8 mouse cellular contexts compared by ENCODE assay signal in the genomic region with DNA sequence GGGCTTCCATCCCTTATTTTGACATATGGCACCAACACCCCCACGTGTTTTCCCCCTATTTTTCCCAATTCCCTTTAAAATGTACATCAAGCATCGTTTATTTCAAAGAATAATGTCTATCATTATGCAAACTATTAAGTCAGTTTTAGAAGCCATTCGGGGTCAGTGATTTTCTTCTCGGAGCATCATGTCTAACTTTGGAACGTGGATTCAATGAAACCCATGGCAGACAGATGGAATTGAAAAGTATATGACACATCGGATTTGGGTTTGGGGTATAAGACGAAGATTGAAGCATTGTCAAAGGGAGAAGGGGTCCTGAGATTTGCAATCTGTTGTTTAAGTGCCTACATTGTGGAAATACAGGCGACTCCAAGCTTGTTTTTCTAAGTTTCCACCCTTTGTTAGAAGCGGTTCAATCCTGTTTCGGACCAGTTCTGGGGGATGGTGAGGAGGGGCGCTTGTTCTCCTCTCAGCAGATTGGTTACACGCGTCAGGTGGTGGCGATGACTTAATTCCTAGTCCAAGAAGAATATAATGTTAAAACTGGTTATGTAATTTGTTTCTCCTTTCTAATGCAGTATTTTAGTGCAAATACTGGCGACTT. TPM values are rescaled to one million over a fixed set of nuclear protein-coding genes. Genes with fewer than 3 reads are reported as not detected.
DNase-seq lines count a peak whose midpoint lies in the region; ATAC-seq and TF ChIP-seq lines count a peak whose summit lies in the region.

No protein-coding gene starts in this region.

- ATAC-seq in forebrain, postnatal 0 days: peak; percentile 39
- peak; percentile 30 to 43 for ATAC-seq in hematopoietic stem cell, adult 5-6 weeks (replicated peaks in 1 of 2; ENCODE audit: insufficient read depth in 1 of 2, low FRiP score in 2 of 2, low TSS enrichment in 1 of 2, low read depth in 1 of 2, poor library complexity in 2 of 2, severe bottlenecking in 2 of 2)
- ATAC-seq in lung, embryonic 15.5 days (ENCODE audit: borderline replicate concordance, extremely low read depth, low FRiP score, low TSS enrichment): no peak

- no peaks in the 10 kb centered on the region for H3K9me3 ChIP-seq in ES-E14 (ENCODE audit: control insufficient read depth, insufficient read depth, low read depth, low read length)
- no peaks in the 10 kb centered on the region for H3K9me3 ChIP-seq in forebrain, postnatal 0 days (ENCODE audit: low read length)
- no peaks in the 10 kb centered on the region for H3K9me3 ChIP-seq in lung, embryonic 15.5 days

- peaks cover 2% of the 10 kb centered on the region for H3K36me3 ChIP-seq in ES-E14 (ENCODE audit: control insufficient read depth, insufficient read depth, low read length, poor library complexity, severe bottlenecking)
- peaks cover 4% of the 10 kb centered on the region for H3K36me3 ChIP-seq in forebrain, postnatal 0 days (ENCODE audit: insufficient read depth)
- H3K36me3 ChIP-seq in lung, embryonic 15.5 days: peaks cover 12% of the 10 kb centered on the region

- no peak for TF ChIP-seq CTCF in cerebellum, adult 2 months (IDR thresholded peaks at IDR 0.05; ENCODE audit: borderline replicate concordance, insufficient read depth, low read depth, low read length)
- TF ChIP-seq CTCF in forebrain, postnatal 0 days (IDR thresholded peaks at IDR 0.05; ENCODE audit: low read depth): no peak

- peak overlapping the region; percentile 100; the same call in 1 of the 2 replicates for H3K27ac ChIP-seq in ES-E14 (ENCODE audit: insufficient read depth, low read depth, low read length, poor library complexity, severe bottlenecking)
- peak overlapping the region; percentile 19; the same call in 1 of the 2 replicates for H3K27ac ChIP-seq in cerebellum, adult 2 months (ENCODE audit: insufficient read depth, low read length)
- H3K27ac ChIP-seq in forebrain, postnatal 0 days (ENCODE audit: low read depth, low read length): peak overlapping the region; percentile 100
- peak overlapping the region; percentile 100 for H3K27ac ChIP-seq in lung, embryonic 15.5 days

- in situ Hi-C loops in ES-E14 (cut with MboI; ENCODE audit: low sequenced_read_pairs in 2 of 2, unreplicated experiment in 2 of 2): loop anchor here (5.0 to 25.0 kb wide), 2 partner anchors 268 to 278 kb away; no protein-coding TSS in a partner anchor

- no peaks in the 10 kb centered on the region for H3K27me3 ChIP-seq in cerebellum, adult 2 months (ENCODE audit: control insufficient read depth, insufficient read depth, low read length)
- H3K27me3 ChIP-seq in forebrain, postnatal 0 days (ENCODE audit: insufficient read depth, low read length): no peaks in the 10 kb centered on the region
- H3K27me3 ChIP-seq in lung, embryonic 15.5 days: no peaks in the 10 kb centered on the region

- peak overlapping the region; percentile 89; the same call in 1 of the 2 replicates for H3K9ac ChIP-seq in ES-E14 (ENCODE audit: insufficient read depth, low read depth, low read length, poor library complexity, severe bottlenecking)
- H3K9ac ChIP-seq in forebrain, postnatal 0 days: peak overlapping the region; percentile 99
- H3K9ac ChIP-seq in lung, embryonic 15.5 days: peak overlapping the region; percentile 99

- peak; percentile 78 for DNase-seq in ES-E14 (ENCODE audit: low read depth, low spot score)
- peak; percentile 52 to 72 for DNase-seq in cerebellum, adult 2 months
- peak; percentile 93 for DNase-seq in forebrain, postnatal 0 days
- DNase-seq in layer of hippocampus, adult 9-10 months (ENCODE audit: low spot score): peak; percentile 71
- peak; percentile 29 for DNase-seq in ovary, adult 18-20 months (ENCODE audit: low spot score)
- peak; percentile 34 to 37 for DNase-seq in thymus, postnatal 10 days (ENCODE audit: low spot score in 2 of 2)

- H3K4me2 ChIP-seq in forebrain, postnatal 0 days (ENCODE audit: low read depth): peak overlapping the region; percentile 61
- peak overlapping the region; percentile 56 for H3K4me2 ChIP-seq in lung, embryonic 15.5 days

- H3K4me1 ChIP-seq in ES-E14 (ENCODE audit: control insufficient read depth in 2 of 2, insufficient read depth in 2 of 2, low read length in 2 of 2, poor library complexity in 1 of 2): peaks cover 0 to 4% of the 10 kb centered on the region in 2 experiments; a peak in 1 of 4 replicates
- H3K4me1 ChIP-seq in cerebellum, adult 2 months (ENCODE audit: control insufficient read depth, insufficient read depth, low read length): no peaks in the 10 kb centered on the region
- 0 out of 2 replicates have a peak, but pooled peaks cover 7% of the 10 kb centered on the region for H3K4me1 ChIP-seq in forebrain, postnatal 0 days (ENCODE audit: insufficient read depth)
- H3K4me1 ChIP-seq in lung, embryonic 15.5 days: peaks cover 6% of the 10 kb centered on the region

- under 1% methylated on average over 15 of the region's 15 CpGs for WGBS in cerebellum, adult 2 months
- under 1% methylated on average over 15 of the region's 15 CpGs for WGBS in forebrain, postnatal 0 days
- under 1% methylated on average over 15 of the region's 15 CpGs for WGBS in lung, embryonic 15.5 days

- peak overlapping the region; percentile 61 to 79 for H3K4me3 ChIP-seq in ES-E14 (ENCODE audit: insufficient read depth in 1 of 2, low read depth in 1 of 2, low read length in 2 of 2, poor library complexity in 1 of 2, severe bottlenecking in 1 of 2)
- H3K4me3 ChIP-seq in cerebellum, adult 2 months (replicated peaks; ENCODE audit: insufficient read depth, low read depth, low read length): peak overlapping the region; percentile 73
- H3K4me3 ChIP-seq in forebrain, postnatal 0 days (ENCODE audit: low read depth, low read length): peak overlapping the region; percentile 90
- H3K4me3 ChIP-seq in lung, embryonic 15.5 days: peak overlapping the region; percentile 82

- TF ChIP-seq POLR2A in cerebellum, adult 2 months (IDR thresholded peaks at IDR 0.05; ENCODE audit: borderline replicate concordance, insufficient read depth, low read length): peak; percentile 23; the same call in 1 of the 2 replicates

TF ChIP-seq in ES-E14, 5 proteins besides CTCF, POLR2A, EP300 and RAD21:
- TF ChIP-seq CHD2 (IDR thresholded peaks at IDR 0.05; ENCODE audit: low read depth, low read length): no peak
- no peak for TF ChIP-seq ZNF384 (IDR thresholded peaks at IDR 0.05; ENCODE audit: low read depth, low read length)
- no peak for TF ChIP-seq MAFK (IDR thresholded peaks at IDR 0.05; ENCODE audit: insufficient read depth, low read depth, low read length)
- no peak for TF ChIP-seq ZC3H11A (IDR thresholded peaks at IDR 0.05; ENCODE audit: borderline replicate concordance, low read depth, low read length)
- no peak for TF ChIP-seq HCFC1 (IDR thresholded peaks at IDR 0.05; ENCODE audit: borderline replicate concordance, insufficient read depth, low read length)

RNA-seq across cellular contexts. Expression of gene Arrdc3, which starts 1.3 kb away (rescaled TPM):
- 61.2 and 77.9 TPM in 2 replicates for total RNA-seq in ES-E14 (2012; rRNA removed)
- polyA plus RNA-seq in cerebellum, adult 2 months (2012; rRNA removed): 56.7 and 58.6 TPM in 2 replicates
- total RNA-seq in forebrain, postnatal 0 days (2014; rRNA removed): 90.6 and 99.8 TPM in 2 replicates
- polyA plus RNA-seq in forebrain, postnatal 0 days (2015; fragmentation: Nextera tagmentation; extraction: Ambion mirVana): 56.5 and 58.6 TPM in 2 replicates
- total RNA-seq in hematopoietic stem cell, adult 5-6 weeks (2017): 54.8 and 81.4 TPM in 2 replicates
- 56.0 and 63.1 TPM in 2 replicates for polyA plus RNA-seq in lung, embryonic 15.5 days (2015; fragmentation: Nextera tagmentation; extraction: Ambion mirVana)

Comparison
In these comparisons a context has a peak if more than half of its experiments do, and no peak if none do; other contexts are left out.
1. DNase-seq: peak in every context shown above with its lines; median percentile 93 in forebrain, postnatal 0 days; 78 in ES-E14; 71 in layer of hippocampus, adult 9-10 months; 62 in cerebellum, adult 2 months; 36 in thymus, postnatal 10 days; 29 in ovary, adult 18-20 months.
2. H3K27ac ChIP-seq: peak in every context shown above with its lines; median percentile 100 in ES-E14; 100 in forebrain, postnatal 0 days; 100 in lung, embryonic 15.5 days; 19 in cerebellum, adult 2 months.